Mouse (Mus musculus): ENCODE data around the gene Klhl5. TPM values are rescaled to one million over a fixed set of nuclear protein-coding genes. Genes with fewer than 3 reads are reported as not detected.
A peak's percentile ranks its signal among the peaks of the same experiment; 100 is the strongest.

Klhl5 gene
- 15.8 and 16.8 TPM in 2 replicates for polyA plus RNA-seq (2014; fragmentation: Nextera tagmentation; extraction: Ambion mirVana)

GRCm38 (mm10) chr5:65106876-65107772 lies at the start of gene Klhl5:
Gene Klhl5 (plus strand): TSS chr5:65107539.
- Histone ChIP-seq H3K4me1 (replicated peaks; ENCODE audit: control insufficient read depth, insufficient read depth, low read length) (0 out of 2 replicates have a peak, but pooled peaks cover 3% of the 10 kb centered on the region), H3K36me3 (ENCODE audit: control insufficient read depth, insufficient read depth, low read length) (no peaks in the 10 kb centered on the region), H3K4me2 (ENCODE audit: low read length) (peak within 1 kb of the TSS; percentile 53), H3K4me3 (ENCODE audit: low read depth, low read length) (peak within 1 kb of the TSS; percentile 67), H3K27ac (ENCODE audit: low read depth) (peak within 1 kb of the TSS; percentile 66), H3K9me3 (ENCODE audit: control insufficient read depth, low read length) (no peaks in the 10 kb centered on the region), H3K27me3 (replicated peaks; ENCODE audit: control insufficient read depth, insufficient read depth, low read length) (no peaks in the 10 kb centered on the region), H3K9ac (ENCODE audit: low read length) (peak within 1 kb of the TSS; percentile 79)
- peak; percentile 97 for DNase-seq (ENCODE audit: low spot score)
- WGBS: 4% methylated on average over 46 of the region's 56 CpGs
- ATAC-seq (replicated peaks; ENCODE audit: low FRiP score, low TSS enrichment, low read depth): peak; percentile 97

- no peak for DNase-seq (ENCODE audit: low spot score)
Measured at GRCm38 (mm10) chr5:65057596-65057995, 49.7 kb upstream of the Klhl5 start.

DNA sequence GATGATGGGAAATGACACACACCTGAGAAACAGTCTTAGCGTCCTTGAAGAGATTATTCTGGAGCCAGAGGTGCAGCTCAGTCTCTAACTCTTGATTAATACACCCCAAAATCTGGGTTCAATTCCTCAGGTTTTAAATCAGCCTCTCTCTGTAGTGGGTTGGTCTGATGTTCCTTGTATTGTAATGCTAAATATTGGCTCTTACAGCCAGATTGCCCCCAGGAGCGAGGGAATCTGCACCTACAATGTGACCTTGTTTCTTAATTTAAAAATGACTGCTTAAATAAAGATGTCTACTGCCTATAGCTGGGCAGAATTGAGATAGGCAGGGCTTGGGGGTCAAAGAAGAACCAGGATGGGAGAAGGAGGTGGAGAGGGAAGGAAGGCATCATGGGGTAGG lies 47.5 kb upstream of the Klhl5 start:
- Histone ChIP-seq H3K27ac (ENCODE audit: low read depth) (no peak overlapping the region), H3K9ac (ENCODE audit: low read length) (no peak overlapping the region), H3K4me3 (ENCODE audit: low read depth, low read length) (no peak overlapping the region), H3K36me3 (ENCODE audit: control insufficient read depth, insufficient read depth, low read length) (no peaks in the 10 kb centered on the region), H3K27me3 (replicated peaks; ENCODE audit: control insufficient read depth, insufficient read depth, low read length) (no peaks in the 10 kb centered on the region), H3K9me3 (ENCODE audit: control insufficient read depth, low read length) (no peaks in the 10 kb centered on the region), H3K4me1 (replicated peaks; ENCODE audit: control insufficient read depth, insufficient read depth, low read length) (no peaks in the 10 kb centered on the region), H3K4me2 (ENCODE audit: low read length) (no peak overlapping the region)
- 76% methylated on average over 2 of the region's 2 CpGs for WGBS
- DNase-seq (ENCODE audit: low spot score) (no peak), ATAC-seq (replicated peaks; ENCODE audit: low FRiP score, low TSS enrichment, low read depth) (no peak)

More at GRCm38 (mm10) chr5:65057596-65057995, 49.7 kb upstream of the Klhl5 start:
- H3K9me3 ChIP-seq (ENCODE audit: control insufficient read depth, low read length): no peaks in the 10 kb centered on the region
- ATAC-seq (replicated peaks; ENCODE audit: low FRiP score, low TSS enrichment, low read depth): no peak
- WGBS: 96% methylated on average over 6 of the region's 6 CpGs
- no peak overlapping the region for H3K9ac ChIP-seq (ENCODE audit: low read length)
- H3K4me2 ChIP-seq (ENCODE audit: low read length): no peak overlapping the region
- no peaks in the 10 kb centered on the region for H3K4me1 ChIP-seq (replicated peaks; ENCODE audit: control insufficient read depth, insufficient read depth, low read length)
- H3K27me3 ChIP-seq (replicated peaks; ENCODE audit: control insufficient read depth, insufficient read depth, low read length): no peaks in the 10 kb centered on the region
- no peak overlapping the region for H3K4me3 ChIP-seq (ENCODE audit: low read depth, low read length)
- H3K27ac ChIP-seq (ENCODE audit: low read depth): no peak overlapping the region
- H3K36me3 ChIP-seq (ENCODE audit: control insufficient read depth, insufficient read depth, low read length): no peaks in the 10 kb centered on the region

DNA sequence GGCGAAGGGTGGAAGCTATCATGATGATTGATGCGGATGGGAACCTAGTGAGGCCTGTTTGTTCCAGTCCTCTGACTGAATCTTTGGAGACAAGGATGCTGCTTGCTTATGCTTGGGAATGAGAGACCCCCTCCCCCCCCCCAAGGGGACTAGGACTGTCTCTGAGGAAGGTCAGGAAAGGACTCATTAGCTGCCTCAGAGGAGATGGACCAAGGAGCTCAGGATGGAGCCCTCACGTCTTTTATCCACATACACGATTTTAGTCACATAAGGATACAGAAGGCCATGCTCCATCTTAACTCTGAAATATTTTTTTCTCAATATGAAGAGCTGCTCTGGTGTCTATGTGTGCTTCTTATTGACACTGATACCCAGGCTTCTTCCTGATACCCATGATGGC lies 45.1 kb upstream of the Klhl5 start:
- H3K9me3 ChIP-seq (ENCODE audit: control insufficient read depth, low read length): no peaks in the 10 kb centered on the region

GRCm38 (mm10) chr5:65063266-65063665 lies 44.1 kb upstream of the Klhl5 start:
- whole genome bisulfite sequencing: 87% methylated on average over 2 of the region's 2 CpGs
- Histone ChIP-seq H3K27ac (ENCODE audit: low read depth) (no peak overlapping the region), H3K36me3 (ENCODE audit: control insufficient read depth, insufficient read depth, low read length) (no peaks in the 10 kb centered on the region), H3K4me1 (replicated peaks; ENCODE audit: control insufficient read depth, insufficient read depth, low read length) (peaks cover 4% of the 10 kb centered on the region; the same call in 1 of the 2 replicates), H3K4me2 (ENCODE audit: low read length) (no peak overlapping the region), H3K9me3 (ENCODE audit: control insufficient read depth, low read length) (no peaks in the 10 kb centered on the region), H3K27me3 (replicated peaks; ENCODE audit: control insufficient read depth, insufficient read depth, low read length) (no peaks in the 10 kb centered on the region), H3K4me3 (ENCODE audit: low read depth, low read length) (no peak overlapping the region), H3K9ac (ENCODE audit: low read length) (no peak overlapping the region)
- ATAC-seq (replicated peaks; ENCODE audit: low FRiP score, low TSS enrichment, low read depth) (no peak), DNase-seq (ENCODE audit: low spot score) (no peak)

More for the DNA sequence above, 45.1 kb upstream of the Klhl5 start:
- H3K36me3 ChIP-seq (ENCODE audit: control insufficient read depth, insufficient read depth, low read length): no peaks in the 10 kb centered on the region
- no peak overlapping the region for H3K4me2 ChIP-seq (ENCODE audit: low read length)
- DNase-seq (ENCODE audit: low spot score) (no peak), ATAC-seq (replicated peaks; ENCODE audit: low FRiP score, low TSS enrichment, low read depth) (no peak)
- H3K9ac ChIP-seq (ENCODE audit: low read length): no peak overlapping the region
- no peaks in the 10 kb centered on the region for H3K27me3 ChIP-seq (replicated peaks; ENCODE audit: control insufficient read depth, insufficient read depth, low read length)
- H3K27ac ChIP-seq (ENCODE audit: low read depth): no peak overlapping the region
- 91% methylated on average over 4 of the region's 4 CpGs for WGBS
- no peak overlapping the region for H3K4me3 ChIP-seq (ENCODE audit: low read depth, low read length)
- H3K4me1 ChIP-seq (replicated peaks; ENCODE audit: control insufficient read depth, insufficient read depth, low read length): no peaks in the 10 kb centered on the region

- no peaks in the 10 kb centered on the region for H3K9me3 ChIP-seq (ENCODE audit: control insufficient read depth, low read length)
- H3K27me3 ChIP-seq (replicated peaks; ENCODE audit: control insufficient read depth, insufficient read depth, low read length): no peaks in the 10 kb centered on the region
- no peak for ATAC-seq (replicated peaks; ENCODE audit: low FRiP score, low TSS enrichment, low read depth)
- H3K27ac ChIP-seq (ENCODE audit: low read depth): no peak overlapping the region
- H3K4me2 ChIP-seq (ENCODE audit: low read length): no peak overlapping the region
- H3K4me3 ChIP-seq (ENCODE audit: low read depth, low read length): no peak overlapping the region
- no peak for DNase-seq (ENCODE audit: low spot score)
- H3K9ac ChIP-seq (ENCODE audit: low read length): no peak overlapping the region
- no peaks in the 10 kb centered on the region for H3K36me3 ChIP-seq (ENCODE audit: control insufficient read depth, insufficient read depth, low read length)
- 62% methylated on average over 6 of the region's 6 CpGs for WGBS
- H3K4me1 ChIP-seq (replicated peaks; ENCODE audit: control insufficient read depth, insufficient read depth, low read length): peaks cover 4% of the 10 kb centered on the region; the same call in 1 of the 2 replicates
Measured at GRCm38 (mm10) chr5:65068166-65068565, 39.2 kb upstream of the Klhl5 start.

GRCm38 (mm10) chr5:65069872-65070271 lies 37.5 kb upstream of the Klhl5 start:
- Histone ChIP-seq H3K27ac (ENCODE audit: low read depth) (no peak overlapping the region), H3K4me1 (replicated peaks; ENCODE audit: control insufficient read depth, insufficient read depth, low read length) (peaks cover 4% of the 10 kb centered on the region; the same call in 1 of the 2 replicates), H3K36me3 (ENCODE audit: control insufficient read depth, insufficient read depth, low read length) (no peaks in the 10 kb centered on the region), H3K27me3 (replicated peaks; ENCODE audit: control insufficient read depth, insufficient read depth, low read length) (no peaks in the 10 kb centered on the region), H3K9me3 (ENCODE audit: control insufficient read depth, low read length) (no peaks in the 10 kb centered on the region), H3K4me3 (ENCODE audit: low read depth, low read length) (no peak overlapping the region), H3K9ac (ENCODE audit: low read length) (no peak overlapping the region), H3K4me2 (ENCODE audit: low read length) (no peak overlapping the region)
- no peak for DNase-seq (ENCODE audit: low spot score)
- ATAC-seq (replicated peaks; ENCODE audit: low FRiP score, low TSS enrichment, low read depth): no peak
- 57% methylated on average over 11 of the region's 11 CpGs for WGBS

DNA sequence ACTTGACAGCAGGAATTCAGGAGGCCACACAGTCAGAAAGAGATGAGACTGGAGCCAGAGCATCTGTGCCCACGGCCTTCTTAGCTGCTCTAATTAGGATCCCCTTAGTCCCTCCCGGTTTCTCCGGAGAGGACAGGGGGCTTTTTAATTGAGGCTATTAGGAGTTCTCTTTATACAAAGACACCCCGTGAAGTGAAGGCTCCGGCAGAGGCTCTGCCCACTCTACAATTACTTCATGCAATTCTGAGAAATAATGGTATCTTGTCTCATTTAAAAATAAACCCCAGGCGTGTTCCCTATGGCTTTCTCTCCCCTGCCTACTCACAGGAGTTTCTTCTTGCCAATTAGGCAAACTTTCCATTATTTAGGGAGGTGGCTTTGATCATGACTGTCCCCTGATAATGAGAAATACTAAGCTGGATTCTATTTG lies 35.6 kb upstream of the Klhl5 start:
- no peak for DNase-seq (ENCODE audit: low spot score)

More for the DNA sequence above, 35.6 kb upstream of the Klhl5 start:
- Histone ChIP-seq H3K9ac (ENCODE audit: low read length) (no peak overlapping the region), H3K36me3 (ENCODE audit: control insufficient read depth, insufficient read depth, low read length) (no peaks in the 10 kb centered on the region), H3K4me3 (ENCODE audit: low read depth, low read length) (no peak overlapping the region), H3K27me3 (replicated peaks; ENCODE audit: control insufficient read depth, insufficient read depth, low read length) (no peaks in the 10 kb centered on the region), H3K9me3 (ENCODE audit: control insufficient read depth, low read length) (no peaks in the 10 kb centered on the region), H3K4me2 (ENCODE audit: low read length) (no peak overlapping the region), H3K4me1 (replicated peaks; ENCODE audit: control insufficient read depth, insufficient read depth, low read length) (peaks cover 4% of the 10 kb centered on the region; the same call in 1 of the 2 replicates), H3K27ac (ENCODE audit: low read depth) (no peak overlapping the region)
- 62% methylated on average over 6 of the region's 6 CpGs for WGBS
- no peak for ATAC-seq (replicated peaks; ENCODE audit: low FRiP score, low TSS enrichment, low read depth)

Data from intestine, embryonic 14.5 days (tissue).